ENCODE assay signal across 8 mouse cellular contexts in genomic region chr17:87530162-87530817, GRCm38 (mm10).
DNase-seq lines count a peak whose midpoint lies in the region; ATAC-seq and TF ChIP-seq lines count a peak whose summit lies in the region.

No protein-coding gene starts in this region.

- no peak overlapping the region for H3ac ChIP-seq in myocyte (ENCODE audit: control insufficient read depth, insufficient read length)

- H3K79me2 ChIP-seq in myocyte (ENCODE audit: control insufficient read depth, insufficient read depth): no peaks in the 10 kb centered on the region

- peak; percentile 76 for ATAC-seq in heart, embryonic 15.5 days (replicated peaks; ENCODE audit: insufficient number of reproducible peaks, insufficient read depth, low FRiP score, low read depth)
- peak; percentile 77 for ATAC-seq in liver, embryonic 12.5 days

- peak; percentile 81 for DNase-seq in CD4-positive, CD25-positive, alpha-beta regulatory T cell, adult 2 months (ENCODE audit: low read depth, low spot score)
- DNase-seq in fibroblast of lung, adult 2 months (ENCODE audit: low read depth): peak; percentile 26
- DNase-seq in kidney, postnatal 14 days: peak; percentile 87
- DNase-seq in spleen, postnatal 36 days (ENCODE audit: low spot score in 2 of 2): peak; percentile 38 to 41

- H3K36me3 ChIP-seq in heart, embryonic 15.5 days: no peaks in the 10 kb centered on the region
- no peaks in the 10 kb centered on the region for H3K36me3 ChIP-seq in liver, embryonic 12.5 days
- H3K36me3 ChIP-seq in myocyte (ENCODE audit: control insufficient read depth, insufficient read depth): no peaks in the 10 kb centered on the region

- 12% methylated on average over 29 of the region's 29 CpGs for WGBS in heart, embryonic 15.5 days
- 16% methylated on average over 29 of the region's 29 CpGs for WGBS in liver, embryonic 12.5 days (ENCODE audit: insufficient replicate concordance)

- peak overlapping the region; percentile 57 for H3K4me3 ChIP-seq in brown adipose tissue, adult 24 weeks (ENCODE audit: insufficient read depth, low read depth, low read length)
- peak overlapping the region; percentile 50 for H3K4me3 ChIP-seq in heart, embryonic 15.5 days
- H3K4me3 ChIP-seq in liver, embryonic 12.5 days: peak overlapping the region; percentile 52
- no peak overlapping the region for H3K4me3 ChIP-seq in myocyte

- peak overlapping the region; percentile 81 for H3K27ac ChIP-seq in brown adipose tissue, adult 24 weeks (replicated peaks; ENCODE audit: low read depth, low read length)
- peak overlapping the region; percentile 71 for H3K27ac ChIP-seq in heart, embryonic 15.5 days
- H3K27ac ChIP-seq in liver, embryonic 12.5 days: 0 out of 2 replicates have a peak overlapping the region, but pooled peaks have one; percentile 7

- H3K9me3 ChIP-seq in heart, embryonic 15.5 days (replicated peaks): no peaks in the 10 kb centered on the region
- H3K9me3 ChIP-seq in liver, embryonic 12.5 days (replicated peaks): no peaks in the 10 kb centered on the region

- peak overlapping the region; percentile 72 for H3K4me2 ChIP-seq in heart, embryonic 15.5 days
- peak overlapping the region; percentile 79 for H3K4me2 ChIP-seq in liver, embryonic 12.5 days
- H3K4me2 ChIP-seq in myocyte (ENCODE audit: low read depth): peak overlapping the region; percentile 42

- 0 out of 2 replicates have a peak overlapping the region, but pooled peaks have one; percentile 17 for H3K9ac ChIP-seq in heart, embryonic 15.5 days
- peak overlapping the region; percentile 60 for H3K9ac ChIP-seq in liver, embryonic 12.5 days

- H3K27me3 ChIP-seq in heart, embryonic 15.5 days: no peaks in the 10 kb centered on the region
- no peaks in the 10 kb centered on the region; the same call in 1 of the 2 replicates for H3K27me3 ChIP-seq in liver, embryonic 12.5 days (replicated peaks)
- no peaks in the 10 kb centered on the region for H3K27me3 ChIP-seq in myocyte (ENCODE audit: control insufficient read depth, insufficient read depth, insufficient read length)

- TF ChIP-seq POLR2A in myocyte (IDR thresholded peaks at IDR 0.05; ENCODE audit: insufficient read length, low read depth): no peak

- H3K4me1 ChIP-seq in brown adipose tissue, adult 24 weeks (ENCODE audit: control insufficient read depth, insufficient read depth, insufficient read length, low read length): no peaks in the 10 kb centered on the region; the same call in none of the 2 replicates
- H3K4me1 ChIP-seq in heart, embryonic 15.5 days (replicated peaks): peaks cover 27% of the 10 kb centered on the region
- peaks cover 41% of the 10 kb centered on the region for H3K4me1 ChIP-seq in liver, embryonic 12.5 days

TF ChIP-seq in myocyte, 11 proteins besides CTCF, POLR2A, EP300 and RAD21:
- TF ChIP-seq POLR2AphosphoS2 (IDR thresholded peaks at IDR 0.05; ENCODE audit: insufficient read length, low read depth) (no peak), MYOD1 (IDR thresholded peaks at IDR 0.05; ENCODE audit: control insufficient read depth in 1 of 3, insufficient read length in 2 of 3, low read depth in 2 of 3) (peak in 1 of 3 experiments; percentile 43), MYOG (IDR thresholded peaks at IDR 0.05; ENCODE audit: control insufficient read depth in 1 of 3, insufficient read depth in 1 of 3, insufficient read length in 2 of 3, low read depth in 2 of 3) (no peak)

Comparison
In these comparisons a context has a peak if more than half of its experiments do, and no peak if none do; other contexts are left out.
1. DNase-seq: peak in every context shown above with its lines; median percentile 87 in kidney, postnatal 14 days; 81 in CD4-positive, CD25-positive, alpha-beta regulatory T cell, adult 2 months; 40 in spleen, postnatal 36 days; 26 in fibroblast of lung, adult 2 months.
2. H3K27ac ChIP-seq: peak in every context shown above with its lines; median percentile 81 in brown adipose tissue, adult 24 weeks; 71 in heart, embryonic 15.5 days; 7 in liver, embryonic 12.5 days.